In genomic region chr10:111308850-111309501, GRCm38 (mm10) we compare ENCODE assay signal across 21 mouse cellular contexts. TPM values are rescaled to one million over a fixed set of nuclear protein-coding genes. Genes with fewer than 3 reads are reported as not detected.
A peak's percentile ranks its signal among the peaks of the same experiment; 100 is the strongest.
DNase-seq lines count a peak whose midpoint lies in the region; ATAC-seq and TF ChIP-seq lines count a peak whose summit lies in the region.
"Had no signal": no experiment of that assay in that cellular context is flagged by ENCODE, and none has a peak within 500 bp of the region (broad histone marks: within the 10 kb centered on the region; RNA-seq: fewer than 3 reads in every experiment).

No protein-coding gene starts in this region.

- no peak overlapping the region for H3K4me2 ChIP-seq in stomach, postnatal 0 days (replicated peaks; ENCODE audit: low read depth)
- H3K4me2 ChIP-seq: forebrain, embryonic 13.5 days; hindbrain, embryonic 14.5 days had no signal

- no peaks in the 10 kb centered on the region for H3K36me3 ChIP-seq in stomach, postnatal 0 days (ENCODE audit: control insufficient read depth, insufficient read depth, low read length)
- H3K36me3 ChIP-seq: embryonic facial prominence, embryonic 10.5 days; hindbrain, embryonic 10.5 days had no signal

- no peaks in the 10 kb centered on the region for H3K9me3 ChIP-seq in stomach, postnatal 0 days (ENCODE audit: control insufficient read depth, low read length)
- H3K9me3 ChIP-seq: embryonic facial prominence, embryonic 10.5 days; forebrain, embryonic 13.5 days; hindbrain, embryonic 10.5 days had no signal

- 88% methylated on average over 13 of the region's 13 CpGs for WGBS in stomach, postnatal 0 days

- DNase-seq in heart, adult 11 months, result peak; percentile 33
- DNase-seq in heart, postnatal 25 days (ENCODE audit: low spot score), result no peak
- peak; percentile 39 to 49 for DNase-seq in left cerebral cortex, adult 9 months (ENCODE audit: low spot score in 2 of 2)
- no peak for DNase-seq in left cerebral cortex, postnatal 4 days
- DNase-seq in brain, adult 2 months (ENCODE audit: low read depth, low spot score), result peak; percentile 75
- peak; percentile 4 for DNase-seq in stomach, postnatal 0 days (ENCODE audit: low spot score)
- no peak for DNase-seq in ovary, postnatal 36 days (ENCODE audit: low spot score)
- DNase-seq: adrenal gland, adult 2 months; adrenal gland, postnatal 25 days; cerebellum, adult 2 months; cerebellum, postnatal 10 days; forebrain, postnatal 0 days; gastrocnemius, postnatal 25 days; heart, postnatal 10 days had no signal

- no peak for ATAC-seq in stomach, postnatal 0 days (ENCODE audit: low FRiP score, low TSS enrichment)
- ATAC-seq: activated CD4-positive, CD25-positive, alpha-beta regulatory T cell, adult 4 months; forebrain, embryonic 13.5 days; forebrain, postnatal 0 days; Patski had no signal

- no peak overlapping the region for H3K9ac ChIP-seq in stomach, postnatal 0 days (ENCODE audit: low read length)
- H3K9ac ChIP-seq: forebrain, embryonic 13.5 days; forebrain, postnatal 0 days; hindbrain, embryonic 14.5 days had no signal

- intact Hi-C loops in heart, postnatal 25 days (cut with DNase I), result no loop called here
- intact Hi-C loops in left cerebral cortex, postnatal 4 days (cut with DNase I), result loop anchor here (10.0 kb wide), 1 partner anchor 636 kb away; no protein-coding TSS in a partner anchor

- no peak for TF ChIP-seq CTCF in stomach, postnatal 0 days (IDR thresholded peaks at IDR 0.05; ENCODE audit: low read depth)

- no peaks in the 10 kb centered on the region for H3K4me1 ChIP-seq in stomach, postnatal 0 days (replicated peaks; ENCODE audit: control insufficient read depth, insufficient read depth)
- H3K4me1 ChIP-seq: forebrain, embryonic 13.5 days; hindbrain, embryonic 10.5 days had no signal

- no peaks in the 10 kb centered on the region for H3K27me3 ChIP-seq in stomach, postnatal 0 days (ENCODE audit: control insufficient read depth, insufficient read depth, low read length)
- H3K27me3 ChIP-seq: CH12.LX; forebrain, embryonic 13.5 days; Patski had no signal

- no peak for TF ChIP-seq EP300 in stomach, postnatal 0 days (optimal IDR thresholded peaks at IDR 0.05)

- no peak overlapping the region for H3K4me3 ChIP-seq in stomach, postnatal 0 days (ENCODE audit: low read depth, low read length)
- H3K4me3 ChIP-seq: embryonic facial prominence, embryonic 10.5 days; forebrain, embryonic 13.5 days; hindbrain, embryonic 10.5 days had no signal

- no peak overlapping the region for H3K27ac ChIP-seq in stomach, postnatal 0 days (replicated peaks)
- H3K27ac ChIP-seq: embryonic facial prominence, embryonic 10.5 days; forebrain, embryonic 13.5 days; hindbrain, embryonic 10.5 days; hindbrain, embryonic 14.5 days had no signal

RNA-seq across cellular contexts. Expression of gene Bbs10, which starts 10.5 kb away (rescaled TPM):
- total RNA-seq in heart, postnatal 25 days (2021), result 1 to 10 TPM; 2.5 to 2.8 TPM
- total RNA-seq in left cerebral cortex, postnatal 4 days (2021), result 1 to 10 TPM; 4.2 to 4.3 TPM
- 1.5 and 1.7 TPM in 2 replicates for polyA plus RNA-seq in stomach, postnatal 0 days (2015; fragmentation: Nextera tagmentation; extraction: Ambion mirVana)

Comparison
In these comparisons a context has a peak if more than half of its experiments do, and no peak if none do; other contexts are left out.
1. DNase-seq: peak in heart, adult 11 months (single experiment), left cerebral cortex, adult 9 months (2 of 2), brain, adult 2 months (single experiment) and stomach, postnatal 0 days (single experiment); none in heart, postnatal 25 days (single experiment), left cerebral cortex, postnatal 4 days (single experiment) and ovary, postnatal 36 days (single experiment).